Mouse (Mus musculus): ENCODE measurements around the gene Ank2. TPM values are rescaled to one million over a fixed set of nuclear protein-coding genes. Genes with fewer than 3 reads are reported as not detected.

Gene Ank2
- polyA plus RNA-seq, 1 experiment from 2014 or later: 4.9 TPM

- no peaks in the 10 kb centered on the region for H3K9me3 ChIP-seq (replicated peaks)
- WGBS (ENCODE audit: insufficient replicate concordance): 66% methylated on average over 7 of the region's 7 CpGs
- H3K36me3 ChIP-seq: no peaks in the 10 kb centered on the region
- ATAC-seq (ENCODE audit: low read depth) (no peak), DNase-seq (no peak)
- H3K9ac ChIP-seq: no peak overlapping the region
- H3K4me1 ChIP-seq (replicated peaks): no peaks in the 10 kb centered on the region
- H3K27ac ChIP-seq: no peak overlapping the region
- no peak overlapping the region for H3K4me2 ChIP-seq
- H3K4me3 ChIP-seq (replicated peaks): no peak overlapping the region
- H3K27me3 ChIP-seq: no peaks in the 10 kb centered on the region
Measured at GRCm38 (mm10) chr3:127038570-127038969, 460.6 kb downstream of the Ank2 start.

GRCm38 (mm10) chr3:127036118-127036517, 463.0 kb downstream of the Ank2 start:
- no peaks in the 10 kb centered on the region for H3K9me3 ChIP-seq (replicated peaks)
- no peak overlapping the region for H3K4me3 ChIP-seq (replicated peaks)
- no peaks in the 10 kb centered on the region for H3K36me3 ChIP-seq
- H3K9ac ChIP-seq: no peak overlapping the region
- H3K27me3 ChIP-seq: no peaks in the 10 kb centered on the region
- DNase-seq: no peak
- H3K27ac ChIP-seq: no peak overlapping the region
- H3K4me1 ChIP-seq (replicated peaks): no peaks in the 10 kb centered on the region
- no peak for ATAC-seq (ENCODE audit: low read depth)
- no peak overlapping the region for H3K4me2 ChIP-seq
- WGBS (ENCODE audit: insufficient replicate concordance): 53% methylated on average over 3 of the region's 5 CpGs

- ATAC-seq (ENCODE audit: low read depth) (no peak), DNase-seq (no peak)
- no peaks in the 10 kb centered on the region for H3K27me3 ChIP-seq
- no peaks in the 10 kb centered on the region for H3K4me1 ChIP-seq (replicated peaks)
- H3K27ac ChIP-seq: no peak overlapping the region
- no peak overlapping the region for H3K9ac ChIP-seq
- no peaks in the 10 kb centered on the region for H3K9me3 ChIP-seq (replicated peaks)
- H3K36me3 ChIP-seq: no peaks in the 10 kb centered on the region
- WGBS (ENCODE audit: insufficient replicate concordance): 60% methylated on average over 12 of the region's 12 CpGs
- no peak overlapping the region for H3K4me3 ChIP-seq (replicated peaks)
- no peak overlapping the region for H3K4me2 ChIP-seq
Measured at GRCm38 (mm10) chr3:127035540-127035939, 463.6 kb downstream of the Ank2 start.

GRCm38 (mm10) chr3:127034983-127035382, 464.2 kb downstream of the Ank2 start:
- Histone ChIP-seq H3K36me3 (no peaks in the 10 kb centered on the region), H3K9ac (no peak overlapping the region), H3K4me1 (replicated peaks) (no peaks in the 10 kb centered on the region), H3K27ac (no peak overlapping the region), H3K9me3 (replicated peaks) (no peaks in the 10 kb centered on the region), H3K4me2 (no peak overlapping the region), H3K4me3 (replicated peaks) (no peak overlapping the region), H3K27me3 (no peaks in the 10 kb centered on the region)
- 78% methylated on average over 3 of the region's 3 CpGs for WGBS (ENCODE audit: insufficient replicate concordance)
- no peak for DNase-seq
- no peak for ATAC-seq (ENCODE audit: low read depth)

- H3K4me1 ChIP-seq (replicated peaks): no peaks in the 10 kb centered on the region
- no peak overlapping the region for H3K27ac ChIP-seq
- WGBS (ENCODE audit: insufficient replicate concordance): 69% methylated on average over 4 of the region's 4 CpGs
Measured at GRCm38 (mm10) chr3:127023992-127024391, 475.2 kb downstream of the Ank2 start.

GRCm38 (mm10) chr3:127020167-127020566, 479.0 kb downstream of the Ank2 start:
- no peaks in the 10 kb centered on the region for H3K27me3 ChIP-seq
- no peak overlapping the region for H3K27ac ChIP-seq
- no peaks in the 10 kb centered on the region for H3K9me3 ChIP-seq (replicated peaks)
- H3K36me3 ChIP-seq: no peaks in the 10 kb centered on the region
- ATAC-seq (ENCODE audit: low read depth): no peak
- no peak for DNase-seq
- no peaks in the 10 kb centered on the region for H3K4me1 ChIP-seq (replicated peaks)
- no peak overlapping the region for H3K4me2 ChIP-seq
- H3K9ac ChIP-seq: no peak overlapping the region
- H3K4me3 ChIP-seq (replicated peaks): no peak overlapping the region
- WGBS (ENCODE audit: insufficient replicate concordance): 9% methylated on average over 1 of the region's 1 CpGs

More at GRCm38 (mm10) chr3:127023992-127024391, 475.2 kb downstream of the Ank2 start:
- Histone ChIP-seq H3K9me3 (replicated peaks) (no peaks in the 10 kb centered on the region), H3K27me3 (no peaks in the 10 kb centered on the region), H3K4me2 (no peak overlapping the region), H3K36me3 (no peaks in the 10 kb centered on the region), H3K9ac (no peak overlapping the region), H3K4me3 (replicated peaks) (no peak overlapping the region)
- ATAC-seq (ENCODE audit: low read depth) (no peak), DNase-seq (no peak)

- DNase-seq (no peak), ATAC-seq (ENCODE audit: low read depth) (no peak)
- H3K4me1 ChIP-seq (replicated peaks): no peaks in the 10 kb centered on the region
- 43% methylated on average over 3 of the region's 3 CpGs for WGBS (ENCODE audit: insufficient replicate concordance)
- H3K9me3 ChIP-seq (replicated peaks): no peaks in the 10 kb centered on the region
- H3K27ac ChIP-seq: no peak overlapping the region
- no peak overlapping the region for H3K4me2 ChIP-seq
- H3K4me3 ChIP-seq (replicated peaks): no peak overlapping the region
- no peak overlapping the region for H3K9ac ChIP-seq
- no peaks in the 10 kb centered on the region for H3K27me3 ChIP-seq
- H3K36me3 ChIP-seq: no peaks in the 10 kb centered on the region
Measured at GRCm38 (mm10) chr3:127019728-127020127, 479.4 kb downstream of the Ank2 start.

GRCm38 (mm10) chr3:127019109-127019508, 480.0 kb downstream of the Ank2 start:
- H3K9ac ChIP-seq: no peak overlapping the region
- WGBS (ENCODE audit: insufficient replicate concordance): 35% methylated on average over 6 of the region's 6 CpGs
- no peaks in the 10 kb centered on the region for H3K4me1 ChIP-seq (replicated peaks)
- H3K36me3 ChIP-seq: no peaks in the 10 kb centered on the region
- no peaks in the 10 kb centered on the region for H3K27me3 ChIP-seq
- no peak overlapping the region for H3K27ac ChIP-seq
- H3K4me2 ChIP-seq: no peak overlapping the region
- no peak for ATAC-seq (ENCODE audit: low read depth)
- no peaks in the 10 kb centered on the region for H3K9me3 ChIP-seq (replicated peaks)
- no peak for DNase-seq
- H3K4me3 ChIP-seq (replicated peaks): no peak overlapping the region

- DNase-seq (no peak), ATAC-seq (ENCODE audit: low read depth) (no peak)
- WGBS (ENCODE audit: insufficient replicate concordance): 67% methylated on average over 3 of the region's 3 CpGs
- Histone ChIP-seq H3K4me1 (replicated peaks) (no peaks in the 10 kb centered on the region), H3K36me3 (no peaks in the 10 kb centered on the region), H3K4me3 (replicated peaks) (no peak overlapping the region), H3K27me3 (no peaks in the 10 kb centered on the region), H3K9me3 (replicated peaks) (no peaks in the 10 kb centered on the region), H3K27ac (no peak overlapping the region), H3K4me2 (no peak overlapping the region), H3K9ac (no peak overlapping the region)
Measured at GRCm38 (mm10) chr3:127017523-127017922, 481.6 kb downstream of the Ank2 start.

- H3K27ac ChIP-seq: no peak overlapping the region
- H3K4me2 ChIP-seq: no peak overlapping the region
- H3K36me3 ChIP-seq: no peaks in the 10 kb centered on the region
- WGBS (ENCODE audit: insufficient replicate concordance): 65% methylated on average over 6 of the region's 6 CpGs
- no peaks in the 10 kb centered on the region for H3K9me3 ChIP-seq (replicated peaks)
- DNase-seq (no peak), ATAC-seq (ENCODE audit: low read depth) (no peak)
- H3K4me1 ChIP-seq (replicated peaks): no peaks in the 10 kb centered on the region
- no peak overlapping the region for H3K4me3 ChIP-seq (replicated peaks)
- H3K27me3 ChIP-seq: no peaks in the 10 kb centered on the region
- H3K9ac ChIP-seq: no peak overlapping the region
Measured at GRCm38 (mm10) chr3:127015596-127015995, 483.6 kb downstream of the Ank2 start.

GRCm38 (mm10) chr3:127015175-127015574, 484.0 kb downstream of the Ank2 start:
- ATAC-seq (ENCODE audit: low read depth) (no peak), DNase-seq (no peak)
- WGBS (ENCODE audit: insufficient replicate concordance): 60% methylated on average over 6 of the region's 6 CpGs

GRCm38 (mm10) chr3:127013976-127014375, 485.2 kb downstream of the Ank2 start:
- DNase-seq (no peak), ATAC-seq (ENCODE audit: low read depth) (no peak)
- Histone ChIP-seq H3K9ac (no peak overlapping the region), H3K4me2 (no peak overlapping the region), H3K4me3 (replicated peaks) (no peak overlapping the region), H3K36me3 (no peaks in the 10 kb centered on the region), H3K27me3 (no peaks in the 10 kb centered on the region), H3K27ac (no peak overlapping the region), H3K9me3 (replicated peaks) (no peaks in the 10 kb centered on the region), H3K4me1 (replicated peaks) (no peaks in the 10 kb centered on the region)
- WGBS (ENCODE audit: insufficient replicate concordance): 63% methylated on average over 4 of the region's 4 CpGs

More at GRCm38 (mm10) chr3:127015175-127015574, 484.0 kb downstream of the Ank2 start:
- Histone ChIP-seq H3K9me3 (replicated peaks) (no peaks in the 10 kb centered on the region), H3K9ac (no peak overlapping the region), H3K4me2 (no peak overlapping the region), H3K4me3 (replicated peaks) (no peak overlapping the region), H3K4me1 (replicated peaks) (no peaks in the 10 kb centered on the region), H3K27ac (no peak overlapping the region), H3K27me3 (no peaks in the 10 kb centered on the region), H3K36me3 (no peaks in the 10 kb centered on the region)

Measured in liver, embryonic 13.5 days (tissue).